21 mouse cellular contexts compared by ENCODE assay signal in genomic region chr6:12478359-12478758, GRCm38 (mm10).
DNase-seq lines count a peak whose midpoint lies in the region; TF ChIP-seq lines count a peak whose summit lies in the region.
"Had no signal": no experiment of that assay in that cellular context is flagged by ENCODE, and none has a peak within 500 bp of the region (broad histone marks: within the 10 kb centered on the region; RNA-seq: fewer than 3 reads in every experiment).

No protein-coding gene starts in this region.

- DNase-seq in frontal cortex, adult 2 months (ENCODE audit: extremely low spot score in 1 of 2, low spot score in 1 of 2): peak; percentile 42 to 60
- no peak for DNase-seq in frontal cortex, postnatal 10 days (ENCODE audit: low spot score in 2 of 2)
- DNase-seq in brain, adult 2 months (ENCODE audit: low read depth, low spot score): peak; percentile 74
- peak; percentile 71 to 82 for DNase-seq in layer of hippocampus, adult 2 months (ENCODE audit: low spot score in 2 of 2)
- DNase-seq in left cerebral cortex, adult 9 months (ENCODE audit: low spot score in 2 of 2): peak; percentile 16 to 38
- DNase-seq in B cell, adult 2 months: no peak
- DNase-seq in c-Kit-positive CD71-positive TER-119-positive erythroid progenitor cells, embryonic 14.5 days (ENCODE audit: low spot score): no peak
- DNase-seq: adrenal gland, postnatal 10 days; cerebellum, adult 9-11 months; gastrocnemius, postnatal 25 days; heart, adult 2 months; heart, postnatal 14 days; kidney, postnatal 36 days; liver, embryonic 13.5 days; lung, adult 2 months; lung, postnatal 14 days; thymus, postnatal 36 days had no signal

- no peak overlapping the region for H3K4me3 ChIP-seq in layer of hippocampus, adult 2 months
- H3K4me3 ChIP-seq: forebrain, embryonic 10.5 days; heart, adult 2 months; heart, embryonic 13.5 days; liver, embryonic 13.5 days; midbrain, embryonic 12.5 days; neural tube, embryonic 15.5 days had no signal

- H3K27ac ChIP-seq in layer of hippocampus, adult 2 months: peak overlapping the region; percentile 85
- H3K27ac ChIP-seq: forebrain, embryonic 10.5 days; heart, adult 2 months; heart, embryonic 13.5 days; liver, embryonic 13.5 days; midbrain, embryonic 12.5 days; neural tube, embryonic 15.5 days had no signal

- TF ChIP-seq CTCF in layer of hippocampus, adult 2 months (conservative IDR thresholded peaks at IDR 0.05): no peak

Comparison
In these comparisons a context has a peak if more than half of its experiments do, and no peak if none do; other contexts are left out.
1. DNase-seq: peak in frontal cortex, adult 2 months (2 of 2), brain, adult 2 months (single experiment), layer of hippocampus, adult 2 months (2 of 2) and left cerebral cortex, adult 9 months (2 of 2); none in frontal cortex, postnatal 10 days (0 of 2), B cell, adult 2 months (0 of 2) and c-Kit-positive CD71-positive TER-119-positive erythroid progenitor cells, embryonic 14.5 days (single experiment).